Mouse (Mus musculus) kidney, adult 9 months (tissue): ENCODE data around the gene Spata16.

Source experiments
- DNase-seq: peaks from one replicate; pipeline ENCODE4 v3.0.0; 2022

The Spata16 gene

GRCm38 (mm10) chr3:26980371-26980770, 343.0 kb downstream of the Spata16 start:
- DNase-seq: no peak

DNA sequence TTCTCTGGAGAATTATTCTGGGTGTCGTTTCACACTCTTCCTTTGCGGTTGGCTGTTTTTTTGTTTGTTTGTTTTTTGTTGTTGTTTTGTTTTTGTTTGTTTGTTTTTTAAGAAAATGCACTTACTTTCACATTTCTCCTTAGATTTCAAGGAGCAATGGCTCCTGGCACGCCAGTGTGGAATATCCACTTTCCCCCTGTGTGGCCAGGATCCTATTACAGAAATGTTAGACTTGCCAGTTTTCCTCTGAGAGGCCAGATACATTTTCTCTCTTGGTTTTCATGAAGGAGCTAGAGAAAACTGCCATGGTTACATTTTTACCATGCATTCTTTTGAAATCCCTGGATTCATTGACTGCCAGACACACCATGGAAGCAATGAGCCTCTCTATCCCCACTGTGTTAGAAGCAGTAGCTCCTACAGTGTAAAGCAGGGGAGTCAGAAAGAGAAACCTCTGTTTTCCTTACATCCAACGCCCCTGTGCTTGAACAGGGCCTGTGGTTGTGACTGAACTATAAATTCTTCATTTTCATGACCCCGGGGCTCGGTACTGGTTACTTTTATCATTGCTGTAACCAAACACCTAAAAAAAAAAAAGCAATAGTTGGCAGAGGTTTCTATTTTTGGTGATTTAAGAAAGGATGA, 344.7 kb downstream of the Spata16 start:
- DNase-seq: no peak

DNA sequence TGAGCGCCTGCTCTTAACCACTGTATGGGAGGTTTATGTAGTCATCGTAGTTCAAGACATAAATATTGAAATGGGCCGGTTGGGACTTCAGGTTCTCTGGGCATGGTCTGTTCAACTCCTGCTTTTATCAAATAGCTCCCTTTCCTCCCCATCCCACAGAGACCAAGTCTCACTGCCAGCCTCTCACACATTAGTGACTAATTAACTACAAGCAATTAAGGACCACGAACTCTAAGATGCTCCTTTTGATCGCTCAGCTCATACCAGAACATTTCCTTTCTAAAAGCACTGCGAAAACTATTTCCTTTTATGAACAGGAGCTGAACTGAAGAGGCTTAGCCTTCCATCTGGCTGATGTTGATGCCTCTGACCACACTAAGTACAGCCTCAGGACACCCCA, 346.3 kb downstream of the Spata16 start:
- no peak for DNase-seq

DNA sequence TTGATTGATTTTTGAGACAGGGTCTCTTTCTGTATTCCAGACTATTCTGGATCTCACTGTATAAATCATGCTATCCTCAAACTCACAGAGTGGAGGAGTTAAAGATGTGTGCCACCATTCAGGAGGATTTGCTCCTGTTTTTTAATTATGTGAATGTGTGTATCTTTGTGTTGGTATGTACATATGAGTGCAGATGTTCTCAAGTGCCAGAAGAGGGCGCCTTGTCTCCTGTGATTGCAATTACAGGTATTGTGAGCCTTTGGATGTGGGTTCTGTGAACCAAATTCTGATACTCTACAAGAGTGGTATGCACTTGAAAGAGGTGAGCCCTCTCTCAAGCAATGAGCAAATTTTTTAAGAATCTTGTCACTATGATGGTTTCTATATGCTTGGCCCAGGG, 369.4 kb downstream of the Spata16 start:
- DNase-seq: no peak

- no peak for DNase-seq
Measured at GRCm38 (mm10) chr3:27027957-27028356, 390.5 kb downstream of the Spata16 start.

- DNase-seq: no peak
Measured at GRCm38 (mm10) chr3:27028526-27028925, 391.1 kb downstream of the Spata16 start.

GRCm38 (mm10) chr3:27030067-27030857, 392.8 kb downstream of the Spata16 start:
- DNase-seq: no peak
